Mouse (Mus musculus): ENCODE measurements around the gene Adgrl4. TPM values are rescaled to one million over a fixed set of nuclear protein-coding genes. Genes with fewer than 3 reads are reported as not detected.

Adgrl4 gene
- 144 TPM for polyA plus RNA-seq (2014; fragmentation: Illumina TruSeq; extraction: RNeasy Lipid Tissue Mini Kit (QIAGEN cat#74804); ENCODE audit: low read depth, low replicate concordance)

DNA sequence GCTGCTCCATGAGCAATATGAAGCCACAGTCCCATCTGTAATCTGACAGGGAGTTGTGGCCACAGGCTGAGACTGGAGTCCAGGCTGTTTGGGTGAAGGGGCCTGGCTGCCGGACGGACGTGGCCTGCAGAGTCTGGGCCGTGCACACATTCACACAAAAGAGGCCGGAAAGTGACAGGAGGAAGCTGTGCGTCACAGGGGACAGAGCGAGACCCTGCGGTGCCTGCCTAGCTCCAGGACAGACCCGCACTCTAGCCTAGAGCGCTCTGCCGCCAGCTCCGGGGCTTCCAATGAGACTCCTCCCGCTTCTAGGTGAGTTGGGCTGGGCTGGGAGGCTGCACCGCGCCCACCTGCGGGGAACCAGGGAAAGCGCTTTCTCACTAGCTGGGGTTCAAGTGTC lies at the start of gene Adgrl4:
Adgrl4 (plus strand) TSS at position 195 of the 400 bp plus-strand sequence.

